Mouse (Mus musculus): ENCODE results near the gene Rfc4.

DNA sequence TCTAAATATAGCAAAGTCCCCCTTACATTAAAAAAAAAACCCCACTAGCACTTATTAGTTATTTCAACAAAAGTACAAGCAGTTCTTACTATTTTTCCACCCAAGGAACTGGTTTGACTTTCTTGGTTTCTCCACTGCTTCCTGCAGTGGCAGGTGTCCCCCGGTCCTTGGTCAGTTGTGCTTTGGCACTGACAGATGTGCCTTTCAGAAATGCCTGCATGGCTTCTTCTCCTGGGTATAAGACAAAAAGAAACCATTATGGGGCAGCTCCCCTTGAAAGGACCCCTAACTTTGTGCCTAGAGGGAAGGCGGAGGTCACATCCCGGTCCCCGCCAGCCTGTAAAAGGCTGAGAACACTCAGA, 245 bp downstream of the Rfc4 start:
- TF ChIP-seq ZC3H11A (IDR thresholded peaks at IDR 0.05; ENCODE audit: borderline replicate concordance, low read depth, low read length): no peak
- TF ChIP-seq CHD2 (IDR thresholded peaks at IDR 0.05; ENCODE audit: low read depth, low read length): no peak
- no peak for TF ChIP-seq MAFK (IDR thresholded peaks at IDR 0.05; ENCODE audit: insufficient read depth, low read depth, low read length)
